Mouse (Mus musculus): Measurements from ENCODE around the gene Crybb1. TPM values are rescaled to one million over a fixed set of nuclear protein-coding genes. Genes with fewer than 3 reads are reported as not detected.

Crybb1 gene
- polyA plus RNA-seq, 1 experiment from 2014 or later = 0.30 TPM

- Histone ChIP-seq H3K4me3 (replicated peaks) (no peak overlapping the region), H3K9ac (no peak overlapping the region), H3K36me3 (no peaks in the 10 kb centered on the region), H3K27me3 (0 out of 2 replicates have a peak, but pooled peaks cover 3% of the 10 kb centered on the region), H3K4me1 (replicated peaks) (peaks cover 23% of the 10 kb centered on the region), H3K4me2 (no peak overlapping the region), H3K27ac (no peak overlapping the region), H3K9me3 (replicated peaks) (no peaks in the 10 kb centered on the region)
- no peak for DNase-seq
- 65% methylated on average over 22 of the region's 22 CpGs for WGBS (ENCODE audit: insufficient replicate concordance)
- ATAC-seq (ENCODE audit: low read depth) = no peak
Measured at GRCm38 (mm10) chr5:112217031-112217430, 38.6 kb upstream of the Crybb1 start.

DNA sequence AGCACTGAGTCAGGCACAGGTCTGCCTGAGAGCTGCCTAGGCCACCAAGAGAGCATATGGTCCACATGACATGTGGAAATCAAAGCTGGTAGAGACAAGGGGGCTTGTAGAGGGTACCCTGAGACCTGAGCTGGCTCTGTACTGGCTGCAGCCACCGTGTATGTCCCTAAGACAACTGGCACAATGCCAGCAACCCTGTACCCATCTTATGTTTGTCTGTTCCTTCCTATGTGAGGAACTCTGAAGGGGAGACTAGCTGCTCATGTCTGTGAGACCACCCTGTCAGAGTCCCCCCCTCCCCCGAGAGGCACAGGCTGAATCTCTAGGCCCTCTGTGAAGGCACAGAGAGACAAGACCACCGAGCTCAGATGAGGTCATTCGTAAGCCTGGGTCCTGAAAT, 36.9 kb upstream of the Crybb1 start:
- Histone ChIP-seq H3K27ac (no peak overlapping the region), H3K27me3 (peaks cover 3% of the 10 kb centered on the region; the same call in 1 of the 2 replicates), H3K9ac (no peak overlapping the region), H3K9me3 (replicated peaks) (no peaks in the 10 kb centered on the region), H3K36me3 (no peaks in the 10 kb centered on the region), H3K4me2 (no peak overlapping the region), H3K4me1 (replicated peaks) (peaks cover 23% of the 10 kb centered on the region), H3K4me3 (replicated peaks) (no peak overlapping the region)
- 52% methylated on average over 4 of the region's 4 CpGs for WGBS (ENCODE audit: insufficient replicate concordance)
- ATAC-seq (ENCODE audit: low read depth) (no peak), DNase-seq (no peak)

DNA sequence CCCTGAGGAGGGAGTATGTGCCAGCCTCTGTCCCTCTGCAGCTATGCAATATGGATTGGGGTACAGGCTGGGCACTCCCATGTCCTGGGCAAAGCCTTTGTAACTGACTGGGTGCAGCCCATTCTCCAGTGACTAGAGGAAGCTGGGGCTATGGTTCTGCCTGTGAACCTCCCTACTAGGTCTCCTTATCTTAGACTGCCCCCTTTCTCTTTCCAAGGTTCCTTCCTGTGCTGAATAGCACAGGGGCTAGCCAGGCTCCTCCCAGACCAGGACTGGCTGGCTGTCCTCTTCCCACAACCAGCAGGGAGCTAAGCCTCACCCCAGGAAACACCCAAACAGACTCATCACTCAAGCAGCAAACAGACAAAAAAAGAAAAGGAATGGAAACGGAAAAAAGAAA, 36.2 kb upstream of the Crybb1 start:
- H3K27me3 ChIP-seq = peaks cover 9% of the 10 kb centered on the region
- no peak for DNase-seq
- no peak overlapping the region for H3K9ac ChIP-seq
- H3K4me2 ChIP-seq = no peak overlapping the region
- H3K4me3 ChIP-seq (replicated peaks) = no peak overlapping the region
- 5% methylated on average over 1 of the region's 1 CpGs for WGBS (ENCODE audit: insufficient replicate concordance)
- H3K27ac ChIP-seq = no peak overlapping the region
- ATAC-seq (ENCODE audit: low read depth) = peak; percentile 56; the same call in 1 of the 2 replicates
- H3K4me1 ChIP-seq (replicated peaks) = peaks cover 18% of the 10 kb centered on the region
- no peaks in the 10 kb centered on the region for H3K9me3 ChIP-seq (replicated peaks)
- H3K36me3 ChIP-seq = no peaks in the 10 kb centered on the region

DNA sequence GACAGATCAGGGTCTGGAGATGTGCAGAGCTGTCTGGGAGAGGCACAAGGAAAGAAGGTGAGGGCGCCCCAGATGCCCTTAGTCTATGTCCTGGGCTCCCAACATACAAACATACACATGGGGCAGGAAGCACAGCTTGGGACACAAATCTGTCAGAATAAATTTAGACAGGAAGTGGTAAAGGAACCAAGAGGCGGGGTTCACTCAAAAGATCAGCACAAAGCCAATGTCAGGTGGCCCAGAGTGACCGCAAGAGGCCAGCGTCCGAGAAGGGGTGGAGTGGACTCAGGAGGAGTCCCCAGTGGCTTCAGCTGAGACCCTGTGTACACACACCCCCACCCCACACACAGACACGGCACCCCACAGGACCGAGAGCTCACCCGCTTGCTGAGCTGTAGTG, 35.4 kb upstream of the Crybb1 start:
- H3K27me3 ChIP-seq = peaks cover 16% of the 10 kb centered on the region
- no peak overlapping the region for H3K27ac ChIP-seq
- ATAC-seq (ENCODE audit: low read depth) = no peak
- H3K4me1 ChIP-seq (replicated peaks) = peaks cover 12% of the 10 kb centered on the region
- no peak for DNase-seq
- no peak overlapping the region for H3K4me3 ChIP-seq (replicated peaks)
- no peak overlapping the region for H3K4me2 ChIP-seq
- H3K9ac ChIP-seq = no peak overlapping the region
- 38% methylated on average over 8 of the region's 8 CpGs for WGBS (ENCODE audit: insufficient replicate concordance)
- no peaks in the 10 kb centered on the region for H3K36me3 ChIP-seq
- no peaks in the 10 kb centered on the region for H3K9me3 ChIP-seq (replicated peaks)

DNA sequence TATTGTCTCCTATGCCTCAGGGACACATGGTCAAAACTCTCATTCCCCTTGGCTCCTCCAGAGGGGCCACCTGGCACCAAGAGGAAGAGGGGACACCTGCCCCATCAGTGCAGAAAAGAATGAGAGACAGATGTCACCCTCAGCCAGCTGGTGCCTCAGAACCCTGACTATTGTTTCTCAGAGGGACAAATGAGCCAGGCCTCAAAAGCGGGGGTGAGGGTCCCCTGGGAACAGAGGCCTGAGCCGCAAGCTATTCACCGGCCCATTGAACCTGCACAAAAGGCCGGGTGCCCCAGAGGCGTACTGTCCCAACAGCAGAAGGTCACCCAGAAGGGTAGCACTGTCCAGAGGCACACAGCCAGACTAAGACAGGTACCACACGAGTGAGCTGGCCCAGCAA, 30.0 kb upstream of the Crybb1 start:
- Histone ChIP-seq H3K27ac (no peak overlapping the region), H3K9ac (no peak overlapping the region), H3K36me3 (no peaks in the 10 kb centered on the region), H3K4me2 (no peak overlapping the region), H3K4me3 (replicated peaks) (no peak overlapping the region), H3K4me1 (replicated peaks) (peaks cover 10% of the 10 kb centered on the region), H3K9me3 (replicated peaks) (no peaks in the 10 kb centered on the region), H3K27me3 (peaks cover 69% of the 10 kb centered on the region)
- WGBS (ENCODE audit: insufficient replicate concordance) = 67% methylated on average over 6 of the region's 6 CpGs
- no peak for ATAC-seq (ENCODE audit: low read depth)
- DNase-seq = no peak

GRCm38 (mm10) chr5:112227354-112227753, 28.3 kb upstream of the Crybb1 start:
- no peaks in the 10 kb centered on the region for H3K9me3 ChIP-seq (replicated peaks)
- peak overlapping the region; percentile 12; the same call in 1 of the 2 replicates for H3K4me2 ChIP-seq
- DNase-seq (no peak), ATAC-seq (ENCODE audit: low read depth) (no peak)
- H3K27me3 ChIP-seq = peaks cover 79% of the 10 kb centered on the region
- peak overlapping the region; percentile 23 for H3K4me3 ChIP-seq (replicated peaks)
- H3K27ac ChIP-seq = no peak overlapping the region
- WGBS (ENCODE audit: insufficient replicate concordance) = 3% methylated on average over 30 of the region's 30 CpGs
- H3K4me1 ChIP-seq (replicated peaks) = peaks cover 10% of the 10 kb centered on the region
- H3K9ac ChIP-seq = no peak overlapping the region
- H3K36me3 ChIP-seq = no peaks in the 10 kb centered on the region

- Histone ChIP-seq H3K9me3 (replicated peaks) (no peaks in the 10 kb centered on the region), H3K4me2 (no peak overlapping the region), H3K27ac (no peak overlapping the region), H3K27me3 (peaks cover 79% of the 10 kb centered on the region), H3K4me1 (replicated peaks) (peaks cover 10% of the 10 kb centered on the region), H3K4me3 (replicated peaks) (no peak overlapping the region), H3K36me3 (no peaks in the 10 kb centered on the region), H3K9ac (no peak overlapping the region)
- WGBS (ENCODE audit: insufficient replicate concordance) = 3% methylated on average over 13 of the region's 13 CpGs
- no peak for ATAC-seq (ENCODE audit: low read depth)
- no peak for DNase-seq
Measured at GRCm38 (mm10) chr5:112227898-112228239, 27.7 kb upstream of the Crybb1 start.

DNA sequence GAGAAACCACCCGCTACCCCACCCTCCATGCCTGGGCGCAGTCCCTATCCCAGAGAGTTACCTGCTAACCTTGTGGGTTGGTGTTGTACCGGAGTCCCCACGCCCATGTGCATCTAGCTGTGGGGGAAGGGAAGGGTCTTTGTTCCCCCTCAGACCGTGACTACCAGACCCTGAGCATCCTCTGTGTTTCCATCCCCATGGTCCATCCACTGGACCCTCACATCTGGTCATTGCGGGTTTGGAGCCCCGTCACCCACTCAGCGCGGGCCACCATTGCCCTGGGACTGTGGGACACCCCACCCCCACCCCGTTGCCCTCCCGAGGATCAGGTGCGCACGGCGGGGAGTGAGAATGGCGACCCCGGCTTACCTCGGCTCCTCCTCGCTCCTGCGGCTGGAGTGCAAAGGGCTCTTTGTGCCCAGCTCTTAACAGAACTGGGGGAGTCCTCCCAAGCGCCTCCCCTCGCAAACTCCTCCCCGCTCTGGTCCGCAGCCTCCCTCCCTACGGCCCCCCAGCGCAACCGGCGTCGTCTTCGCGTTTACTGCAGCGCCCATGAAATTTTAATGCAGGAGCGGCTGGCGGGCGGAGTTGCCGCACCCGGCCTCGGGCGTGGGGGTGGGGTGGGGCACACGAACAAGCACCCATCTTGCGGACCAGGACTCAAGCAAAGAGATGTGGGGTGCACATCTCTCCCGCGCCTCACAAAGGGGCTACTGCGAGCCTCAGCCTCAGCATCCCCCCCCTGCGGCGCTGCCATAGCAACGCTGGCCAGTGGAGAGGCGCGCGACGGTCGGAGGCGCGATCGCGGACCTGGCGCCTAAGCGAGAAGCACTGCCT, 27.2 kb upstream of the Crybb1 start:
- 3% methylated on average over 57 of the region's 57 CpGs for WGBS (ENCODE audit: insufficient replicate concordance)
- Histone ChIP-seq H3K9ac (no peak overlapping the region), H3K4me1 (replicated peaks) (peaks cover 10% of the 10 kb centered on the region), H3K27ac (no peak overlapping the region), H3K36me3 (no peaks in the 10 kb centered on the region), H3K4me2 (0 out of 2 replicates have a peak overlapping the region, but pooled peaks have one; percentile 17), H3K4me3 (replicated peaks) (0 out of 2 replicates have a peak overlapping the region, but pooled peaks have one; percentile 1), H3K9me3 (replicated peaks) (no peaks in the 10 kb centered on the region), H3K27me3 (peaks cover 79% of the 10 kb centered on the region)
- DNase-seq (no peak), ATAC-seq (ENCODE audit: low read depth) (no peak)

- WGBS (ENCODE audit: insufficient replicate concordance) = 57% methylated on average over 5 of the region's 5 CpGs
- ATAC-seq (ENCODE audit: low read depth) (no peak), DNase-seq (no peak)
- H3K4me3 ChIP-seq (replicated peaks) = no peak overlapping the region
- no peaks in the 10 kb centered on the region for H3K36me3 ChIP-seq
- no peaks in the 10 kb centered on the region for H3K9me3 ChIP-seq (replicated peaks)
- H3K27ac ChIP-seq = no peak overlapping the region
- H3K9ac ChIP-seq = no peak overlapping the region
- H3K4me2 ChIP-seq = no peak overlapping the region
- peaks cover 7% of the 10 kb centered on the region for H3K4me1 ChIP-seq (replicated peaks)
- H3K27me3 ChIP-seq = peaks cover 34% of the 10 kb centered on the region
Measured at GRCm38 (mm10) chr5:112235806-112236205, 19.8 kb upstream of the Crybb1 start.

DNA sequence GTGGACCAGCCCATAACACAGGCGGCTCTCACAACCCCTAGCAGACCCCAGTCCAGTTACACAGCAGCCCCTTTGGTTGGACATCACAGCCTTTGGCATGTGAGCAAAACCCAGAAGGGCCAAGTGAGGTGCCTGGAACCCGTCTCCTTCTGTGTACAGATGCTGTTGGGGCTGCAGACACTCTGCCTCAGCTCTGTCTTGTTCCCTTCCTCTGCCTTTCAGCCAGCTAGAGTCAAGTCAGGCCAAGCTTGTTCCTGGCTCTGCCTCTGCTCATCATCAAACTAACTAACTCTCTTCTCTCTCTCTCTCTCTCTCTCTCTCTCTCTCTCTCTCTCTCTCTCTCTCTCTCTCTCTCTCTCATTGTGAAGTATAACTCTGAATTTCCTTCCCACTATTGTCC, 19.0 kb upstream of the Crybb1 start:
- 50% methylated on average over 2 of the region's 2 CpGs for WGBS (ENCODE audit: insufficient replicate concordance)
- H3K27ac ChIP-seq = no peak overlapping the region
- H3K27me3 ChIP-seq = peaks cover 26% of the 10 kb centered on the region
- H3K4me3 ChIP-seq (replicated peaks) = no peak overlapping the region
- H3K9ac ChIP-seq = no peak overlapping the region
- H3K4me1 ChIP-seq (replicated peaks) = peaks cover 15% of the 10 kb centered on the region
- no peak overlapping the region for H3K4me2 ChIP-seq
- DNase-seq (no peak), ATAC-seq (ENCODE audit: low read depth) (no peak)
- no peaks in the 10 kb centered on the region for H3K9me3 ChIP-seq (replicated peaks)
- H3K36me3 ChIP-seq = no peaks in the 10 kb centered on the region

GRCm38 (mm10) chr5:112237439-112237838, 18.2 kb upstream of the Crybb1 start:
- H3K4me2 ChIP-seq = no peak overlapping the region
- no peaks in the 10 kb centered on the region for H3K36me3 ChIP-seq
- H3K9me3 ChIP-seq (replicated peaks) = no peaks in the 10 kb centered on the region; the same call in 1 of the 2 replicates
- no peak overlapping the region for H3K27ac ChIP-seq
- DNase-seq (no peak), ATAC-seq (ENCODE audit: low read depth) (no peak)
- peaks cover 23% of the 10 kb centered on the region for H3K4me1 ChIP-seq (replicated peaks)
- no peak overlapping the region for H3K9ac ChIP-seq
- H3K27me3 ChIP-seq = peaks cover 23% of the 10 kb centered on the region
- no peak overlapping the region for H3K4me3 ChIP-seq (replicated peaks)
- 36% methylated on average over 16 of the region's 16 CpGs for whole genome bisulfite sequencing (ENCODE audit: insufficient replicate concordance)
